In the genomic region with DNA sequence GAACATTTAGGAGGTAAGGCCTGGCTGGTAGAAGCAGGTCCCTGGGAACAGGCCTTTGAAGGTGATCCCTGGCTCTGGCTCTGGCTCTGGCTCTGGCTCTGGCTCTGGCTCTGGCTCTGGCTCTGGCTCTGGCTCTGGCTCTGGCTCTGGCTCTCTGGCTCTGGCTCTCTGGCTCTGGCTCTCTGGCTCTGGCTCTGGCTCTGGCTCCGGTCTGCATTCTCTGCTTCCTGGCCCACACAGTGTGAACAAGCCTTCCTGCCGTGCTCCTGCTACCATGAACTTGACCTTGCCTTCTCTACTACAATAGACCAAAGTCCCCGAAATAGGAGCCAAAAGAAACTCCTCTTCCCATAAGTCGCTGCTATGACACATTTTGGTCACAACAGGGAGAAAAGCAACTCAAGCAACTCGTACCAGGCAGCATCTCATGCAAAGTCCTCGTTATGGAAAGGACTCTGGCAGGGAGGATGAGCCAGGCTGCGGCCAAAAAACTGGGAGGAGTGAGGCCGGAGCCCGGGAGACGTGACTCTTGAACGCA, we compare ENCODE assay signal across 11 mouse cellular contexts.
DNase-seq lines count a peak whose midpoint lies in the region; ATAC-seq lines count a peak whose summit lies in the region.
"Had no signal": no experiment of that assay in that cellular context is flagged by ENCODE, and none has a peak within 500 bp of the region (broad histone marks: within the 10 kb centered on the region; RNA-seq: fewer than 3 reads in every experiment).

No protein-coding gene starts in this region.

- intact Hi-C loops in gastrocnemius, postnatal 14 days (cut with DNase I; ENCODE audit: low total_unique reads), result no loop called here

- peak; percentile 13 for DNase-seq in cerebellum, adult 9-11 months
- peak; percentile 6 for DNase-seq in lung, postnatal 14 days
- DNase-seq in lung, postnatal 4 days, result no peak
- peak; percentile 27 for DNase-seq in gastrocnemius, postnatal 14 days
- peak; percentile 36 for DNase-seq in skeletal muscle tissue, adult 2 months (ENCODE audit: low read depth, low spot score)
- no peak for DNase-seq in liver
- DNase-seq: layer of hippocampus, adult 9-11 months; lung, embryonic 14.5 days; thymus, adult 18-20 months had no signal

- no peak for ATAC-seq in cerebellum, adult (ENCODE audit: insufficient number of reproducible peaks, low FRiP score, low TSS enrichment)
- ATAC-seq: hindbrain, embryonic 16.5 days had no signal

Comparison
In these comparisons a context has a peak if more than half of its experiments do, and no peak if none do; other contexts are left out.
1. DNase-seq: peak in cerebellum, adult 9-11 months (single experiment), lung, postnatal 14 days (single experiment), gastrocnemius, postnatal 14 days (single experiment) and skeletal muscle tissue, adult 2 months (single experiment); none in lung, postnatal 4 days (0 of 2) and liver (single experiment).